Mouse (Mus musculus) heart, postnatal 0 days (tissue): Measurements from ENCODE around the gene Rexo1.

ENCODE experiments used
- CTCF ChIP-seq: IDR thresholded peaks from 2 replicates; pipeline ENCODE4 v1.5.1; 2016; ENCODE audit warnings: antibody characterized with exemption, control low read depth, low read depth
- EP300 ChIP-seq: IDR thresholded peaks from 2 replicates; pipeline ENCODE4 v1.6.1; 2016; ENCODE audit warnings: antibody characterized with exemption, low read depth

GRCm38 (mm10) chr10:80533704-80534103 is 27.7 kb downstream of the Rexo1 start:
- TF ChIP-seq CTCF (no peak), EP300 (no peak)
